Mouse (Mus musculus): ENCODE data around the gene P2ry6. TPM values are rescaled to one million over a fixed set of nuclear protein-coding genes. Genes with fewer than 3 reads are reported as not detected.
A peak's percentile ranks its signal among the peaks of the same experiment; 100 is the strongest.

P2ry6 gene
- polyA plus RNA-seq, 1 experiment from 2014 or later: 3.6 TPM

- WGBS: 58% methylated on average over 20 of the region's 20 CpGs
- Histone ChIP-seq H3K27ac (peak overlapping the region; percentile 44; the same call in 1 of the 2 replicates), H3K4me3 (peak overlapping the region; percentile 58; the same call in 1 of the 2 replicates), H3K4me1 (peaks cover 35% of the 10 kb centered on the region), H3K9ac (peak overlapping the region; percentile 83), H3K27me3 (no peaks in the 10 kb centered on the region), H3K4me2 (peak overlapping the region; percentile 92), H3K36me3 (peaks cover 35% of the 10 kb centered on the region), H3K9me3 (no peaks in the 10 kb centered on the region)
- ATAC-seq (ENCODE audit: insufficient number of reproducible peaks, insufficient read depth, low FRiP score, low TSS enrichment, low read depth): no peak
Measured at GRCm38 (mm10) chr7:100893249-100894056, 81.0 kb downstream of the P2ry6 start.

Other genes with a start within 250 kb of the P2ry6 start
- 4.2 TPM in 2 replicates for gene Relt, start 111.2 kb downstream of the P2ry6 start, polyA plus RNA-seq (2015; fragmentation: Nextera tagmentation; extraction: Ambion mirVana)
- 8.0 and 8.3 TPM in 2 replicates for gene Arhgef17, start 42.5 kb downstream of the P2ry6 start, polyA plus RNA-seq (2015; fragmentation: Nextera tagmentation; extraction: Ambion mirVana)
- gene P2ry2, start 38.2 kb upstream of the P2ry6 start, polyA plus RNA-seq (2015; fragmentation: Nextera tagmentation; extraction: Ambion mirVana): 1.6 and 2.2 TPM in 2 replicates
- 24.9 and 29.1 TPM in 2 replicates for gene Fchsd2, start 118.2 kb upstream of the P2ry6 start, polyA plus RNA-seq (2015; fragmentation: Nextera tagmentation; extraction: Ambion mirVana)

Measured in embryonic facial prominence, embryonic 13.5 days (tissue).